Mouse (Mus musculus) neural tube, embryonic 11.5 days (tissue): ENCODE results near the gene Creb1. TPM values are rescaled to one million over a fixed set of nuclear protein-coding genes. Genes with fewer than 3 reads are reported as not detected.
A peak's percentile ranks its signal among the peaks of the same experiment; 100 is the strongest.

ENCODE experiments used
- ATAC-seq: fragments of 200-750 bp; cut with Nextera tagmentation; 2 replicates; pipeline ENCODE4 v1.8.0; 2017; ENCODE audit warnings: moderate number of reproducible peaks, mild to moderate bottlenecking, moderate TSS enrichment, moderate library complexity; ENCODE audit not compliant: insufficient read depth, low FRiP score, low TSS enrichment
- DNase-seq: peaks from one replicate; pipeline ENCODE4 v3.0.0-alpha.2; 2015; ENCODE audit warnings: low spot score
- H3K27ac ChIP-seq: fragments of 300-500 bp; sonication (generic); 2 replicates; pipeline ENCODE4 v1.5.1; 2014; ENCODE audit warnings: low read depth, mild to moderate bottlenecking, low read length
- H3K27me3 ChIP-seq: fragments of 300-500 bp; sonication (generic); 2 replicates; pipeline ENCODE4 v1.6.1; 2014; ENCODE audit warnings: mild to moderate bottlenecking, low read length, mixed read lengths; ENCODE audit not compliant: control insufficient read depth, insufficient read depth
- H3K36me3 ChIP-seq: fragments of 300-500 bp; sonication (generic); 2 replicates; pipeline ENCODE4 v1.6.1; 2014; ENCODE audit warnings: mild to moderate bottlenecking, low read length, moderate library complexity, mixed read lengths; ENCODE audit not compliant: control insufficient read depth, insufficient read depth
- H3K4me1 ChIP-seq: fragments of 300-500 bp; sonication (generic); 2 replicates; pipeline ENCODE4 v1.6.1; 2014; ENCODE audit warnings: low read length, mixed read lengths; ENCODE audit not compliant: control insufficient read depth, insufficient read depth
- H3K4me2 ChIP-seq: fragments of 300-500 bp; sonication (generic); 2 replicates; pipeline ENCODE4 v1.6.1; 2014; ENCODE audit warnings: low read depth, mild to moderate bottlenecking, moderate library complexity
- H3K4me3 ChIP-seq: fragments of 300-500 bp; sonication (generic); 2 replicates; pipeline ENCODE4 v1.5.1; 2014; ENCODE audit warnings: low read depth, low read length
- H3K9ac ChIP-seq: fragments of 300-500 bp; sonication (generic); 2 replicates; pipeline ENCODE4 v1.6.1; 2014; ENCODE audit warnings: mild to moderate bottlenecking, low read length
- H3K9me3 ChIP-seq: fragments of 300-500 bp; sonication (generic); 2 replicates; pipeline ENCODE4 v1.6.1; 2016; ENCODE audit warnings: low read length; ENCODE audit not compliant: control insufficient read depth
- WGBS: fragments of 180-500 bp; shearing (Covaris S2); extraction: QIAGEN DNeasy Blood & Tissue Kit; methylation state at CpG from one replicate; pipeline ENCODE4 v1.1.7; 2014; 5-methylcytosine and 5-hydroxymethylcytosine counted together
- polyA plus RNA-seq: library from polyadenylated mRNA; unstranded; fragments of >200 nt; fragmentation: Nextera tagmentation; extraction: Ambion mirVana; gene quantifications from 2 replicates; pipeline ENCODE4 v1.2.1, GENCODE M21; 2014

The Creb1 gene
- polyA plus RNA-seq, 1 experiment from 2014 or later, result 63.0 TPM

DNA sequence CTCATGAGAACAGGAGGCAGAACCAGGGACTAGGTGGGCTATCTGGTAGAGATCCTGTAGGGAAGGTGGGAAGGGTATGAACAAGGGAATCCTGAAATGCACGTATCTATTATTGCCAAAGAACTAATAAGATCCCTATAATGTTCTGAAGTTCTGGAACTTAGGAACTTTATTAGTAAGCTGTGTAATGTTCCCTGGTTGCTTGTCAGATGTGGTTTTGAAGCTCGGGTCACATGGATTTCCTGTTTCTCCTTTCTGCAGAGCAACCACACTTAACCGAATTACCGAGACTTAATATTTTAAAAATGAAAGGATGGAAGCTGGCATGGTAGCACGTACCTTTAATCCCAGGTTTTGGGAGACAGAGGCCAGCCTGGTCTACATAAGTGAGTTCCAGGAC lies 70.9 kb downstream of the Creb1 start:
- H3K9me3 ChIP-seq, result no peaks in the 10 kb centered on the region
- H3K4me2 ChIP-seq, result no peak overlapping the region
- H3K27ac ChIP-seq, result no peak overlapping the region
- no peak for DNase-seq
- H3K36me3 ChIP-seq, result peaks cover 4% of the 10 kb centered on the region
- H3K27me3 ChIP-seq, result no peaks in the 10 kb centered on the region
- no peak overlapping the region for H3K4me3 ChIP-seq
- no peaks in the 10 kb centered on the region for H3K4me1 ChIP-seq
- 96% methylated on average over 5 of the region's 5 CpGs for WGBS
- no peak for ATAC-seq
- no peak overlapping the region for H3K9ac ChIP-seq

DNA sequence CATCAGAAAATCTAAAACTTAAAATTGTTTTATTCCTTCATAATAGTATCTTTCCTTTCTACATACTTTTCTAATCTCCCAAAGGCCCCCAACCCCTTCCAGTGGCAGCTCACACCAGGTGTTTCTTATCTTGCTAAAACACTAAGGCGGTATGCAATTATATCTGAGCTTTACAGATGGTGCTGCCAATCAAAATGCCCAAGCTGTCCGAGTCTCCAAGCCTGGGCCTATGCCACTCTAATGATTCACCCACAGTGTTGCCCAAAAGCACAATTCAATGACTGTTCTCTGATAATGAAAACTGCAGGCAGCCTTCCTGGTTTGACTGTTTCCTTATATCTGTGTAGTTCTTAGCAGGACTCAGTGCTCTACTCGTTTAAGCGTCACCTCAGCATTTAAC lies 76.7 kb downstream of the Creb1 start:
- Histone ChIP-seq H3K27me3 (no peaks in the 10 kb centered on the region), H3K4me2 (no peak overlapping the region), H3K36me3 (peaks cover 6% of the 10 kb centered on the region), H3K9me3 (no peaks in the 10 kb centered on the region), H3K4me3 (no peak overlapping the region), H3K27ac (no peak overlapping the region), H3K9ac (no peak overlapping the region), H3K4me1 (no peaks in the 10 kb centered on the region)
- no peak for ATAC-seq
- WGBS, result 89% methylated on average over 4 of the region's 4 CpGs
- no peak for DNase-seq

DNA sequence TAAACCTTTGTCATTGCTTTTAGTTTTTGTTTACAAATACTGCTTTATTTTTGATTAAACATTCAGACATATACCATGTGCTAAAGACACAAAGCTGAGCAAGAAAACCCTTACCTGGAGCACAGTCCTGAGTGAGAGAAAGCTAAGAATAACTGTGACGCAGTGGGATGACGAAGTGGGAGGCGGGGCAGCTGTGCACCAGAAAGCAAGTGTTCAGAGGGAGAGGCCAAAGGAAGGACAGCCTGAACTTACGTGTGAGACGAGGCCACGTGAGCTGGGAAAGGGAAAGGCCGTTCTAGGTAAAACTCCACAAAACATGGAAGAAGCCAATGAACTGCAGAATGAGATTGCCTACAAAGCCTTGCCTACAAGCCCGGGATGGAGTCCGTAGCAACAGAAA lies 77.5 kb downstream of the Creb1 start:
- 90% methylated on average over 9 of the region's 9 CpGs for WGBS
- H3K4me1 ChIP-seq, result no peaks in the 10 kb centered on the region
- H3K27ac ChIP-seq, result no peak overlapping the region
- DNase-seq (no peak), ATAC-seq (no peak)
- no peaks in the 10 kb centered on the region for H3K9me3 ChIP-seq
- H3K9ac ChIP-seq, result no peak overlapping the region
- no peak overlapping the region for H3K4me3 ChIP-seq
- no peaks in the 10 kb centered on the region for H3K27me3 ChIP-seq
- peaks cover 6% of the 10 kb centered on the region for H3K36me3 ChIP-seq
- H3K4me2 ChIP-seq, result no peak overlapping the region

DNA sequence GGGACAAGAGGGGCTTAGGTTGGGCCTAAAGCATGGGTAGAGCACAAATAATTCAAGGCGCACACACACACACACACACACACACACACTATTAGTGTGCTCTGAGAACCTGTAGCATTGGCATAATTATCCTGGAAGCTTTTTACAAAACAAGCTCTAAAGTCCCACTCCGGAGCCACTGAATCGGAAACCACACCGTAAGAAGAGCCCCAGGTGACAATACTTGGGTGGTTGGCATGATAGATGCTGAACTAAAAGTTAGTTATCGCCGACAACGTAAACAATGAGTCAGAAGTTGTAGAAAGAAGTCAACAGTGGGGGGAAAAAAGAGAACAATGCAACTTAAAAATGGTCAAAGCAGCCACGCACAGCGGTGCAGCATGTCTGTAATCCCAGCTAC lies 81.9 kb downstream of the Creb1 start:
- 92% methylated on average over 9 of the region's 9 CpGs for WGBS
- H3K4me2 ChIP-seq, result no peak overlapping the region
- H3K9ac ChIP-seq, result no peak overlapping the region
- no peaks in the 10 kb centered on the region for H3K27me3 ChIP-seq
- H3K4me1 ChIP-seq, result peaks cover 9% of the 10 kb centered on the region; the same call in 1 of the 2 replicates
- H3K36me3 ChIP-seq, result peaks cover 2% of the 10 kb centered on the region; the same call in 1 of the 2 replicates
- no peak for DNase-seq
- no peak for ATAC-seq
- H3K27ac ChIP-seq, result no peak overlapping the region
- H3K4me3 ChIP-seq, result no peak overlapping the region
- no peaks in the 10 kb centered on the region for H3K9me3 ChIP-seq

DNA sequence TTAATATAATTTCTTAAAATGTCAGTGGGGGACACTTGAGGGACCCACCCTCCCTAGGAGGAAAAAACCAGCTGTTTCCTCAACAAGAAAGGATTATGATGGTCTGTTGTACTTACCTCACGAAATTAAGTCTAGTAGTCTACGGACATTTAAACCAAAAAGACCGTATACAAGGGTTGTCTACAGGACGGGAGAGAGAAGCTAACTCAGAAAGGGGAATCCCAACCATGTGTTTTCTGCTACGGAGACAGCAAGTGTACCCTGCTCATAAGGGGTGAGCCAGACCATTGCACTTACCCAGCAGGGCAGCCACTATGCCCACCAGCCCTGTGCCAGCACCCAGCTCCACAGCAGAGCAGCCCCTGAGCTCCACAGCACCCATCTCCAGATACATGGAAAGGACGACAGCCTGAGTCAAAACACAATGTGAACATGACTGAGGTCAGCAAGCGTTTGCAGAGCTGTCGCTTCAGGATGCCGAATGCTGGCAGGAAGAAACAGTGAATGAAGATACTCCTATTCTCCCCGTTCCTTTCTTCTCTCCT lies 82.4 kb downstream of the Creb1 start:
- 89% methylated on average over 10 of the region's 10 CpGs for WGBS
- Histone ChIP-seq H3K4me1 (peaks cover 9% of the 10 kb centered on the region; the same call in 1 of the 2 replicates), H3K9ac (no peak overlapping the region), H3K27ac (no peak overlapping the region), H3K27me3 (no peaks in the 10 kb centered on the region), H3K4me2 (no peak overlapping the region), H3K9me3 (no peaks in the 10 kb centered on the region), H3K4me3 (no peak overlapping the region), H3K36me3 (peaks cover 2% of the 10 kb centered on the region; the same call in 1 of the 2 replicates)
- DNase-seq (no peak), ATAC-seq (no peak)

DNA sequence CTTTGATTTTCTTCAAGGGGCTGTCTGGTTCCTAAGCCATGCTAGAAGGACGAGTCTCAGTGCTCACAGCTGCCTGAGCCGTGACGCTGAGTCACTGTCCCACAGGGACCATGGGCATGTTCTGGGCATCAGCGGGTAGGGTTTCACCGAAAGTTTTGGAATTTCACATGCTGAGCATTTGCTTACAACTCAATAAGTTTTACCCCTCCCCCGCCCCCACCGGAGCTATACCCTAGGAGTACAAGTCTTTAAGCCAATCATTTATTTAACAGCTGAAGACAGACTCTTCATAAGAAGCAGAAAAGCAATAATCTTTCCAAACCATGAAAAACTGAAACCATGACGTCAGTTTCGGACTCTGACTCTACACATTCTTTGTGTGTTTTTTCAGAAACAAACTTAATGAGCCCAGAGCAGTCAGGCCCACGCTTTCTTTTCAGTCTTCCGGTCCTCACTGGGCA lies 83.1 kb downstream of the Creb1 start:
- Histone ChIP-seq H3K4me1 (peaks cover 9% of the 10 kb centered on the region; the same call in 1 of the 2 replicates), H3K9ac (no peak overlapping the region), H3K27me3 (no peaks in the 10 kb centered on the region), H3K27ac (no peak overlapping the region), H3K4me3 (no peak overlapping the region), H3K36me3 (peaks cover 2% of the 10 kb centered on the region; the same call in 1 of the 2 replicates), H3K4me2 (no peak overlapping the region), H3K9me3 (no peaks in the 10 kb centered on the region)
- DNase-seq, result no peak
- ATAC-seq, result no peak
- 91% methylated on average over 11 of the region's 11 CpGs for WGBS

DNA sequence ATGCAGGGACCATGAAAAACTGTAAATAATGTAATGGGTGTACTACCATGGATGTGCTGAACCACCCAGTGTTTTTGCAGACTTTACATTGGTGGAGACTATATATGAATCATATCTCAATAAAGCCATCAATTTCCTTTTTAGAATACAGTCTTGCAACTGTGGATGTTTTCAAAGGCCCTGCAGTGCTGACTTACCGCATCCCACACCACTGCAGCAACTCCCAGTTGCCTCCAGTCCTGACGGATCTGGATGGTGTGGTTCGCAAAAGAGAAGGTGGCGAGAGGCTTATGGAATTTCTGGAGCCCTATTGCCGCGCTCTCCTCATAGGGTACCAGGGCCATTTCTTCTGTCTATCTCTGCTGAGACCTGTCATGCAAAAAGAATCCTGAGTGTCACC lies 83.6 kb downstream of the Creb1 start:
- peaks cover 9% of the 10 kb centered on the region; the same call in 1 of the 2 replicates for H3K4me1 ChIP-seq
- H3K4me3 ChIP-seq, result peak overlapping the region; percentile 68
- H3K27ac ChIP-seq, result no peak overlapping the region
- peak overlapping the region; percentile 86 for H3K4me2 ChIP-seq
- ATAC-seq, result no peak
- peaks cover 2% of the 10 kb centered on the region; the same call in 1 of the 2 replicates for H3K36me3 ChIP-seq
- no peaks in the 10 kb centered on the region for H3K27me3 ChIP-seq
- WGBS, result 79% methylated on average over 6 of the region's 6 CpGs
- no peaks in the 10 kb centered on the region for H3K9me3 ChIP-seq
- H3K9ac ChIP-seq, result peak overlapping the region; percentile 48
- DNase-seq, result no peak

DNA sequence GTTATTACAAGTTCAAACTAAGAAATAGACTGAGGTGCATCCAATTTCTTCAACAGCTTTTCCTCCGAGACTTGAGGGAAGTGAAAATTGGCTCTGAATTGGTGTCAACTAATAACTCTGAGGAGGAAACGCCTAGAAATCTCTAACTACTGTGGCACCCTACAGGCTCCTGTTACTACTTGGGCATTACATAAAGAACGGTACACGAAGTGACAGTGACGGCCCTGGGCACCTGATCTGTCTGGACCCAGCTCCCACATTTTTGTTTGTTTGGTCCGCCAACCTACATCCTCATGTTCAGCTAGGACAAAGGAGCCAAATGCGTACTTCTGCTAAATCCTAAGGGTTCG lies 84.1 kb downstream of the Creb1 start:
- H3K9me3 ChIP-seq, result no peaks in the 10 kb centered on the region
- no peaks in the 10 kb centered on the region for H3K27me3 ChIP-seq
- H3K4me2 ChIP-seq, result peak overlapping the region; percentile 86
- ATAC-seq (peak; percentile 33; the same call in 1 of the 2 replicates), DNase-seq (no peak)
- peaks cover 2% of the 10 kb centered on the region; the same call in 1 of the 2 replicates for H3K36me3 ChIP-seq
- WGBS, result 9% methylated on average over 8 of the region's 8 CpGs
- peak overlapping the region; percentile 91 for H3K27ac ChIP-seq
- peaks cover 9% of the 10 kb centered on the region; the same call in 1 of the 2 replicates for H3K4me1 ChIP-seq
- H3K4me3 ChIP-seq, result peak overlapping the region; percentile 68
- peak overlapping the region; percentile 89 for H3K9ac ChIP-seq
